Mouse (Mus musculus): Measurements from ENCODE around the gene Pla2g2c. TPM values are rescaled to one million over a fixed set of nuclear protein-coding genes. Genes with fewer than 3 reads are reported as not detected.

The Pla2g2c gene
- polyA plus RNA-seq, 1 experiment = not detected

- no peak for DNase-seq (ENCODE audit: low read depth in 1 of 2, low spot score in 2 of 2)
- H3K27ac ChIP-seq (ENCODE audit: insufficient read depth, low read length) = no peak overlapping the region
- H3K4me1 ChIP-seq (ENCODE audit: control insufficient read depth, insufficient read depth, insufficient read length) = no peaks in the 10 kb centered on the region
- no peaks in the 10 kb centered on the region for H3K36me3 ChIP-seq (ENCODE audit: control insufficient read depth, insufficient read depth, low read length)
- H3K4me3 ChIP-seq (ENCODE audit: extremely low read depth, insufficient read depth, insufficient read length) = no peak overlapping the region
- WGBS = 81% methylated on average over 11 of the region's 11 CpGs
- H3K27me3 ChIP-seq (ENCODE audit: control insufficient read depth, insufficient read depth, low read length) = no peaks in the 10 kb centered on the region
- TF ChIP-seq CTCF (IDR thresholded peaks at IDR 0.05; ENCODE audit: extremely low read depth, insufficient read depth, insufficient read length, insufficient replicate concordance) (no peak), POLR2A (IDR thresholded peaks at IDR 0.05; ENCODE audit: low read depth, low read length) (no peak)
Measured at GRCm38 (mm10) chr4:138755983-138756382, 31.4 kb downstream of the Pla2g2c start.

- H3K27me3 ChIP-seq (ENCODE audit: control insufficient read depth, insufficient read depth, low read length) = no peaks in the 10 kb centered on the region
Measured at GRCm38 (mm10) chr4:138757416-138757815, 32.8 kb downstream of the Pla2g2c start, which contains the start of gene Pla2g2f. Gene Pla2g2f (minus strand): TSS chr4:138757626.

GRCm38 (mm10) chr4:138762266-138762665, 37.7 kb downstream of the Pla2g2c start:
- Histone ChIP-seq H3K27me3 (ENCODE audit: control insufficient read depth, insufficient read depth, low read length) (no peaks in the 10 kb centered on the region), H3K36me3 (ENCODE audit: control insufficient read depth, insufficient read depth, low read length) (no peaks in the 10 kb centered on the region), H3K4me3 (ENCODE audit: extremely low read depth, insufficient read depth, insufficient read length) (no peak overlapping the region), H3K27ac (ENCODE audit: insufficient read depth, low read length) (no peak overlapping the region), H3K4me1 (ENCODE audit: control insufficient read depth, insufficient read depth, insufficient read length) (no peaks in the 10 kb centered on the region)
- 68% methylated on average over 9 of the region's 9 CpGs for WGBS
- no peak for TF ChIP-seq CTCF (IDR thresholded peaks at IDR 0.05; ENCODE audit: extremely low read depth, insufficient read depth, insufficient read length, insufficient replicate concordance)
- no peak for DNase-seq (ENCODE audit: low read depth in 1 of 2, low spot score in 2 of 2)

More at GRCm38 (mm10) chr4:138757416-138757815, 32.8 kb downstream of the Pla2g2c start, which contains the start of gene Pla2g2f:
- TF ChIP-seq POLR2A (IDR thresholded peaks at IDR 0.05; ENCODE audit: low read depth, low read length) (no peak), CTCF (IDR thresholded peaks at IDR 0.05; ENCODE audit: extremely low read depth, insufficient read depth, insufficient read length, insufficient replicate concordance) (no peak)
- H3K27ac ChIP-seq (ENCODE audit: insufficient read depth, low read length) = no peak within 1 kb of the TSS
- no peaks in the 10 kb centered on the region for H3K4me1 ChIP-seq (ENCODE audit: control insufficient read depth, insufficient read depth, insufficient read length)
- no peak within 1 kb of the TSS for H3K4me3 ChIP-seq (ENCODE audit: extremely low read depth, insufficient read depth, insufficient read length)
- no peak for DNase-seq (ENCODE audit: low read depth in 1 of 2, low spot score in 2 of 2)
- H3K36me3 ChIP-seq (ENCODE audit: control insufficient read depth, insufficient read depth, low read length) = no peaks in the 10 kb centered on the region
- WGBS = 90% methylated on average over 8 of the region's 8 CpGs

GRCm38 (mm10) chr4:138771970-138772369, 47.4 kb downstream of the Pla2g2c start:
- no peaks in the 10 kb centered on the region for H3K36me3 ChIP-seq (ENCODE audit: control insufficient read depth, insufficient read depth, low read length)
- no peak overlapping the region for H3K27ac ChIP-seq (ENCODE audit: insufficient read depth, low read length)
- no peak overlapping the region for H3K4me3 ChIP-seq (ENCODE audit: extremely low read depth, insufficient read depth, insufficient read length)
- DNase-seq (ENCODE audit: low read depth in 1 of 2, low spot score in 2 of 2) = no peak
- H3K4me1 ChIP-seq (ENCODE audit: control insufficient read depth, insufficient read depth, insufficient read length) = no peaks in the 10 kb centered on the region
- WGBS = 85% methylated on average over 10 of the region's 10 CpGs
- no peak for TF ChIP-seq CTCF (IDR thresholded peaks at IDR 0.05; ENCODE audit: extremely low read depth, insufficient read depth, insufficient read length, insufficient replicate concordance)
- no peaks in the 10 kb centered on the region for H3K27me3 ChIP-seq (ENCODE audit: control insufficient read depth, insufficient read depth, low read length)

- DNase-seq (ENCODE audit: low read depth in 1 of 2, low spot score in 2 of 2) = no peak
- Histone ChIP-seq H3K4me3 (ENCODE audit: extremely low read depth, insufficient read depth, insufficient read length) (no peak overlapping the region), H3K4me1 (ENCODE audit: control insufficient read depth, insufficient read depth, insufficient read length) (no peaks in the 10 kb centered on the region), H3K27ac (ENCODE audit: insufficient read depth, low read length) (no peak overlapping the region), H3K36me3 (ENCODE audit: control insufficient read depth, insufficient read depth, low read length) (no peaks in the 10 kb centered on the region), H3K27me3 (ENCODE audit: control insufficient read depth, insufficient read depth, low read length) (no peaks in the 10 kb centered on the region)
- 77% methylated on average over 5 of the region's 5 CpGs for WGBS
- TF ChIP-seq POLR2A (IDR thresholded peaks at IDR 0.05; ENCODE audit: low read depth, low read length) = no peak
- no peak for TF ChIP-seq CTCF (IDR thresholded peaks at IDR 0.05; ENCODE audit: extremely low read depth, insufficient read depth, insufficient read length, insufficient replicate concordance)
Measured at GRCm38 (mm10) chr4:138772386-138772785, 47.8 kb downstream of the Pla2g2c start.

- no peak for DNase-seq (ENCODE audit: low read depth in 1 of 2, low spot score in 2 of 2)
- no peak within 1 kb of the TSS for H3K27ac ChIP-seq (ENCODE audit: insufficient read depth, low read length)
- H3K4me1 ChIP-seq (ENCODE audit: control insufficient read depth, insufficient read depth, insufficient read length) = no peaks in the 10 kb centered on the region
- whole genome bisulfite sequencing = 50% methylated on average over 6 of the region's 6 CpGs
- no peaks in the 10 kb centered on the region for H3K27me3 ChIP-seq (ENCODE audit: control insufficient read depth, insufficient read depth, low read length)
- no peak within 1 kb of the TSS for H3K4me3 ChIP-seq (ENCODE audit: extremely low read depth, insufficient read depth, insufficient read length)
- TF ChIP-seq CTCF (IDR thresholded peaks at IDR 0.05; ENCODE audit: extremely low read depth, insufficient read depth, insufficient read length, insufficient replicate concordance) (no peak), POLR2A (IDR thresholded peaks at IDR 0.05; ENCODE audit: low read depth, low read length) (no peak)
- H3K36me3 ChIP-seq (ENCODE audit: control insufficient read depth, insufficient read depth, low read length) = no peaks in the 10 kb centered on the region
Measured at GRCm38 (mm10) chr4:138775435-138775834, 50.8 kb downstream of the Pla2g2c start, which contains the start of gene Pla2g2d. Gene Pla2g2d (plus strand): TSS chr4:138775735.

- 41% methylated on average over 20 of the region's 20 CpGs for WGBS
- Histone ChIP-seq H3K27me3 (ENCODE audit: control insufficient read depth, insufficient read depth, low read length) (no peaks in the 10 kb centered on the region), H3K36me3 (ENCODE audit: control insufficient read depth, insufficient read depth, low read length) (no peaks in the 10 kb centered on the region), H3K27ac (ENCODE audit: insufficient read depth, low read length) (no peak overlapping the region), H3K4me3 (ENCODE audit: extremely low read depth, insufficient read depth, insufficient read length) (no peak overlapping the region), H3K4me1 (ENCODE audit: control insufficient read depth, insufficient read depth, insufficient read length) (no peaks in the 10 kb centered on the region)
- no peak for DNase-seq (ENCODE audit: low read depth in 1 of 2, low spot score in 2 of 2)
- no peak for TF ChIP-seq POLR2A (IDR thresholded peaks at IDR 0.05; ENCODE audit: low read depth, low read length)
- no peak for TF ChIP-seq CTCF (IDR thresholded peaks at IDR 0.05; ENCODE audit: extremely low read depth, insufficient read depth, insufficient read length, insufficient replicate concordance)
Measured at GRCm38 (mm10) chr4:138777417-138778407, 53.1 kb downstream of the Pla2g2c start.

Data from spleen, adult 2 months (tissue).